Mouse (Mus musculus): ENCODE data around the gene Hnrnpab. TPM values are rescaled to one million over a fixed set of nuclear protein-coding genes. Genes with fewer than 3 reads are reported as not detected.

The Hnrnpab gene
- 144 and 192 TPM in 2 replicates for polyA plus RNA-seq (2012; rRNA removed)

- DNase-seq (ENCODE audit: low read depth, low spot score) = peak; percentile 93
- WGBS = under 1% methylated on average over 91 of the region's 91 CpGs
These were observed at the start of gene Hnrnpab for GRCm38 (mm10) chr11:51606447-51607095. Hnrnpab (minus strand) TSS chr11:51606847.

GRCm38 (mm10) chr11:51654891-51655290 lies 48.2 kb upstream of the Hnrnpab start:
- WGBS = 99% methylated on average over 3 of the region's 3 CpGs
- DNase-seq (ENCODE audit: low read depth, low spot score) = no peak

GRCm38 (mm10) chr11:51653736-51654135 lies 47.1 kb upstream of the Hnrnpab start:
- 77% methylated on average over 6 of the region's 6 CpGs for WGBS
- DNase-seq (ENCODE audit: low read depth, low spot score) = no peak

GRCm38 (mm10) chr11:51652889-51653418 lies 46.3 kb upstream of the Hnrnpab start:
- WGBS = 90% methylated on average over 4 of the region's 4 CpGs

GRCm38 (mm10) chr11:51650691-51651515 lies 44.3 kb upstream of the Hnrnpab start, which contains the start of the genes N4bp3 and D930048N14Rik:
N4bp3 (minus strand) TSS chr11:51650842.
D930048N14Rik (plus strand) TSS chr11:51650954.
- 1% methylated on average over 70 of the region's 70 CpGs for WGBS
- no peak for DNase-seq (ENCODE audit: low read depth, low spot score)

More at GRCm38 (mm10) chr11:51652889-51653418, 46.3 kb upstream of the Hnrnpab start:
- no peak for DNase-seq (ENCODE audit: low read depth, low spot score)

DNA sequence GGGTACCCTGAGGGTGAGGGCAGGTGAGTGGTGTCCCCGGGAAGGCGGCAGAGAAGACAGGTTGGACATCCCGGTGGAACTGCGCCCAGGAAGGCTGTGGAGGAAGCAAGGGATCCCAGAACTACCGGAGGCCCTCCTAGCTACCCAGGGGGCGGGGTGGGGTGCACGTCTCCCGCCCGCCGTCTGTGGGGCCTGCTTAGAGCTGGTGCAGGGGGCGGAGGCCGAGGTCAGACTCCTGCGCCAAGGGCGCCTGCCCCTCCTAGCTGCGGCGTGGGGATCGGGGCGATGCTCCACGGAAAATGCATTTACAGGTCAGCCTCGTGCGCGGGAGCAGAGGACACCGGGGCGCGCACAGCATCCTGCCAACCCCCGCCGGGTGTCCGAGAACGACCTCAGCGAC lies 43.6 kb upstream of the Hnrnpab start:
- under 1% methylated on average over 30 of the region's 30 CpGs for WGBS
- DNase-seq (ENCODE audit: low read depth, low spot score) = no peak

DNA sequence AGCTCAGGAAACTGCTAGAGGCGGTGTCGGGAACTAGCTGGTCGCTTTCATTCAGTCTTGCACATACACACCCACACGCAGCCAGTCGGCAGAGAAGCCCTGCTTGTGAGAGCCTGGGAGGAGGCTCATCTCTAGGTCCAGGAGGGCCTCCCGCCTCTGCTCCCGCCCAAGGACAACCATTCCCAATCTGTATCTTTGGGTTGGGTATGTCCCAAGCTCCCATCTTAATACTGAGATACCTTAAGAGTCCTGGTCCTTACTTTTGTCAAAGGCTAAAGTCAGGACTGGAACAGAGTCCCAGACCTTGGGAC lies 43.2 kb upstream of the Hnrnpab start:
- no peak for DNase-seq (ENCODE audit: low read depth, low spot score)

DNA sequence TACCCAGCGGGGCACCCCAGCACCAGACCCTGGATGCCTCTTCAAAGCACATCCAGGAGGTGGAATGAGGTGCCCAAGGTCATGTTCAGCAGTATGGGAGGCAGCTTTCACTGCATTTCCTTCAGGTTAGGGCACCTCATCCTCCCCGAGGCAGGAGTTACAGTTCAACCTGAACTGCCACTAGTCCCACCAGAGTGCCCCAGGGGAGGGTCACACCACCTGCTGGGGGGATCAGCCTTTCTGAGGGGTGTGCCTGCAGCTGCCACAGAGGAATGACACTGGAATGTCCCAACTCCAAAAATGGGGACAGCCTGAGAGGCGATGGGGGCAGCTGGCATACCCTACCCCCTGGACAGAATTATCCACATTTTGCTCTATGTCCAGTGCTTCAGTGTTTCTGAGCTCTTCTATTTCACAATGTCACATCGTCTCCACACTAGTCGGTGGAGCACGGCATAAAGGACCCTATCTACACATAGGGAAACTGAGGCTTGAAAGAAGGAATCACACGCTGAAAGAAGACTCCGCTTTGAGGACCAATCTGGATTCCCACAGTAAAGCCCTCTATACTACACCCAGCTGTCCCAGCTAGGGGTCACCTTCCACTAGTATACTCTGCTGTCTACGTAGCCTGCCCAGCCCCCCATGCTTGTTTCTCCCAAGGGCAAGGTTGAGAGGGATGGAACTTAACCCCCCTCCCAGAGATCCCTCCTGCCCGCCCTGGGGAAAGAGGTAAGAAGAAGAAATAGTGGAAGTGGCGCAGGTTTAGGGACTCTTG lies 42.7 kb upstream of the Hnrnpab start:
- no peak for DNase-seq (ENCODE audit: low read depth, low spot score)
- 55% methylated on average over 11 of the region's 11 CpGs for WGBS

More for the DNA sequence above, 43.2 kb upstream of the Hnrnpab start:
- 6% methylated on average over 7 of the region's 7 CpGs for WGBS

- 41% methylated on average over 3 of the region's 3 CpGs for whole genome bisulfite sequencing
- no peak for DNase-seq (ENCODE audit: low read depth, low spot score)
These were observed 41.9 kb upstream of the Hnrnpab start for GRCm38 (mm10) chr11:51648566-51648965.

DNA sequence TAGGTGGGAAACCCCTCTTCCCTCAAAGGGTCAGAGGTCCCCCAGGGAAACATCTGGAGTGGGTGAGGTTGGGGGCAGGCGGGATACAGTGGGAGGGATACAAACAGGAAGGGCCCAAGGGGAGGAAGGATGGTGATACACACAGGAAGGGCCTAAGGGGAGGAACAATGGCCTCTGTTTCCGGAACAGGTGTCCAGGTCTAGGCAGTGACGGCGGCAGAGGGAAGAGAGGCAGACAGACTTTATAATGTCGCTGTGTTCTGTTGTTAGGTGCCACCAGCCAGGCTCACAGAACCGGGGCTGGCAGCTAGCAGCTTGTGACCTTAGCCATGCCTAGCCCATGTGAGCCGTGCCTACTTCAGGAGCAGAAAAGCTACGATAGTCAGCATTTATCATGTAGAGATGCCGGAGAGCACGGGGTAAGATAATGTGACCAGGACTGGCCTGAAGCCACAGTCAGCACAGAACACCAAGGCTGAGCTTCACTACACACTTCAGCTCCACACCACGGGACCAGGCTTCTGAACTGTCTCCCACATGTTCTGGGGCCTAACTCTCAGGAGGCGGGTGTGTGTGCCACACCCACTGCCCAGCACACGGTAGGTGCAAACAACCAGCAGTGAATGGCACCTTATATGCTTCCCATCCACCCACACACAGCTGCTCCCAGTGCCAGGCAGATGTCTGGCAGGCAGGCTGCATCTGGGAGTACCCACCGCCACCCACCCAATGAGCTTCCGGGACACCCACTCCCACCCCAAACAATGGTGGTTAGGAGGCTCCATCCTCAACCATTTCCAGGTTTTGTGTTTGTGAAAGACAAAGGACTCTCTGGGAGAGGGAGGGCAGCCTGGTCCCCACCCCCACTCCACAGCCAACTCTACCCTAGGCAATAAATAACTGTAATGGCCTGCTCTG lies 40.4 kb upstream of the Hnrnpab start:
- DNase-seq (ENCODE audit: low read depth, low spot score) = no peak
- WGBS = 28% methylated on average over 15 of the region's 15 CpGs

GRCm38 (mm10) chr11:51646245-51646644 lies 39.6 kb upstream of the Hnrnpab start:
- WGBS = 87% methylated on average over 7 of the region's 7 CpGs
- DNase-seq (ENCODE audit: low read depth, low spot score) = no peak

GRCm38 (mm10) chr11:51645293-51645692 lies 38.6 kb upstream of the Hnrnpab start:
- WGBS = 83% methylated on average over 13 of the region's 13 CpGs
- no peak for DNase-seq (ENCODE audit: low read depth, low spot score)

GRCm38 (mm10) chr11:51644217-51644616 lies 37.6 kb upstream of the Hnrnpab start:
- 83% methylated on average over 16 of the region's 16 CpGs for whole genome bisulfite sequencing
- no peak for DNase-seq (ENCODE audit: low read depth, low spot score)

GRCm38 (mm10) chr11:51643761-51644160 lies 37.1 kb upstream of the Hnrnpab start:
- 58% methylated on average over 15 of the region's 15 CpGs for WGBS

GRCm38 (mm10) chr11:51643202-51643601 lies 36.6 kb upstream of the Hnrnpab start:
- 44% methylated on average over 9 of the region's 9 CpGs for WGBS

More at GRCm38 (mm10) chr11:51643761-51644160, 37.1 kb upstream of the Hnrnpab start:
- no peak for DNase-seq (ENCODE audit: low read depth, low spot score)

DNA sequence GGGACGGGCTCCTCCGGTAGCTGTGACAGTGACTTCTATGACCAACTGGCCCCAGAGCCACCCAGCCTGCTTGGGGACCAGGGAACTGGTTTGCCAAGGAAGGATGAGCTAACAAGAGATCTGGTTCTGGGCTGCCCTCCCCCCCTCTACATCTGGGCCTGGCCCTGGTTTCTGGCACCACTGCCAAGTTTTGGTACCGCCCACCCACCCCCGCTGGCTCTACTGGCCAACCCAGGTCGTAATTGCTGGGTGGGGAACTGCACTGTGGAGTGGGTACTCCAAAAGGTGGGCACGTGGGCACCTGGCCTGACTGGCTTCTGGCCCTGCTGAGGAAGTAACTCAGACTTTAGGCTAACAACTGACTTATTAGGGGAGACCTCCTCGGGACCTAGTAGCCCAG lies 34.1 kb upstream of the Hnrnpab start:
- 29% methylated on average over 7 of the region's 7 CpGs for WGBS
- DNase-seq (ENCODE audit: low read depth, low spot score) = no peak

More at GRCm38 (mm10) chr11:51643202-51643601, 36.6 kb upstream of the Hnrnpab start:
- no peak for DNase-seq (ENCODE audit: low read depth, low spot score)

GRCm38 (mm10) chr11:51638497-51638896 lies 31.9 kb upstream of the Hnrnpab start:
- DNase-seq (ENCODE audit: low read depth, low spot score) = no peak
- 52% methylated on average over 5 of the region's 5 CpGs for WGBS

DNA sequence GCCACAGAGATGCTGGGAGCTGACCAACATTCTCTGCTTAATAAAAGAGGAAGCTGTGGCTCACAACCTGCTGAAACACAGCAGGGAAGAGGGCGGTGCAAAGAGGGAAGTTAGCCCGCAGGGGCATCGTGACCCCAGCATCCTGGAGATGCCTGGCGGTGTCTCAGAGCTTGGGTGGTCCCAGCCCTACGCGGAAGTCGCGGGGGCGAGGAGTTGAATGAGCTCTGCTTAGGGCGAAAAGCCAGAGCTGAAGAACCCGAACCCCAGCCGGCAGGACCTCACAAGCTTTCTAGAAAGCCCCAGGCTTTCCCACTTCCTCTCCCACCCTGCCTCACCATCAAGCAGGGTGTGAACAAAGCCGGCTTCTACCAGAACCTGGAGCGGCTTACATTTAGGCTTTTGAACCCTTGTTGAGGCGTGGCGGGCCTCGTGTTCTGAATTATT lies 31.3 kb upstream of the Hnrnpab start:
- WGBS = 10% methylated on average over 17 of the region's 17 CpGs
- no peak for DNase-seq (ENCODE audit: low read depth, low spot score)

- DNase-seq (ENCODE audit: low read depth, low spot score) = no peak
- WGBS = 3% methylated on average over 6 of the region's 6 CpGs
These were observed 29.7 kb upstream of the Hnrnpab start for GRCm38 (mm10) chr11:51636323-51636684.

All from large intestine, adult 2 months (tissue).